Mouse (Mus musculus) liver, embryonic 14.5 days (tissue): ENCODE measurements around the gene B3galt1. TPM values are rescaled to one million over a fixed set of nuclear protein-coding genes. Genes with fewer than 3 reads are reported as not detected.

Experiments used
- ATAC-seq: fragments of 200-750 bp; cut with Nextera tagmentation; 2 replicates; pipeline ENCODE4 v1.8.0; 2017; ENCODE audit warnings: moderate number of reproducible peaks, mild to moderate bottlenecking, moderate library complexity; ENCODE audit not compliant: insufficient read depth
- DNase-seq, 3 experiments: peaks; one replicate each; pipeline ENCODE4 v3.0.0-alpha.2; 2012 to 2013; ENCODE audit warnings: low read depth in 3 of 3, low spot score in 3 of 3
- H3K27ac ChIP-seq: fragments of 300-500 bp; sonication (generic); 2 replicates; pipeline ENCODE4 v1.5.1; 2014; ENCODE audit warnings: moderate library complexity, mild to moderate bottlenecking, control low read depth, inconsistent platforms
- H3K27me3 ChIP-seq: fragments of 300-500 bp; sonication (generic); 2 replicates; pipeline ENCODE4 v1.6.1; 2014; ENCODE audit warnings: mild to moderate bottlenecking, low read length, moderate library complexity; ENCODE audit not compliant: control insufficient read depth, insufficient read depth
- H3K36me3 ChIP-seq: fragments of 300-500 bp; sonication (generic); replicated peaks from 2 replicates; pipeline ENCODE4 v1.6.1; 2014; ENCODE audit warnings: low read depth; ENCODE audit not compliant: control insufficient read depth, insufficient read depth
- H3K4me1 ChIP-seq, 2 experiments: fragments of 200-500 bp in 1 of 2; fragments of 300-500 bp in 1 of 2; sonication (generic) in 1 of 2; replicated peaks; 2 replicates each; pipeline ENCODE4 v1.6.1; 2012 to 2014; ENCODE audit warnings: antibody characterized with exemption in 1 of 2, inconsistent platforms in 1 of 2, low read length in 1 of 2; ENCODE audit not compliant: control insufficient read depth in 2 of 2, insufficient read depth in 2 of 2
- H3K4me2 ChIP-seq: fragments of 300-500 bp; sonication (generic); 2 replicates; pipeline ENCODE4 v1.6.1; 2014; ENCODE audit warnings: low read depth, mild to moderate bottlenecking, control low read depth, moderate library complexity
- H3K4me3 ChIP-seq, 2 experiments: fragments of 200-500 bp in 1 of 2; fragments of 300-500 bp in 1 of 2; sonication (generic) in 1 of 2; 2 replicates each; pipeline ENCODE4 v1.5.1; 2012 to 2014; ENCODE audit warnings: low read depth in 2 of 2, low read length in 2 of 2, mild to moderate bottlenecking in 2 of 2, control low read depth in 1 of 2, inconsistent platforms in 1 of 2, moderate library complexity in 1 of 2; ENCODE audit not compliant: insufficient read depth in 1 of 2
- H3K9ac ChIP-seq: fragments of 300-500 bp; sonication (generic); replicated peaks from 2 replicates; pipeline ENCODE4 v1.6.1; 2014; ENCODE audit warnings: mild to moderate bottlenecking, control low read depth, moderate library complexity
- H3K9me3 ChIP-seq: fragments of 300-500 bp; sonication (generic); 2 replicates; pipeline ENCODE4 v1.6.1; 2016; ENCODE audit warnings: low read length, mixed read lengths; ENCODE audit not compliant: control insufficient read depth
- CTCF ChIP-seq: IDR thresholded peaks from 2 replicates; pipeline ENCODE4 v1.5.1; 2016; ENCODE audit warnings: antibody characterized with exemption, low read depth, control low read depth
- EP300 ChIP-seq: IDR thresholded peaks from 2 replicates; pipeline ENCODE4 v1.6.1; 2016; ENCODE audit warnings: antibody characterized with exemption, low read depth
- WGBS: fragments of 180-500 bp; shearing (Covaris S2); extraction: QIAGEN DNeasy Blood & Tissue Kit; methylation state at CpG from one replicate; pipeline ENCODE4 v1.1.7; 2014; ENCODE audit not compliant: insufficient replicate concordance; 5-methylcytosine and 5-hydroxymethylcytosine counted together
- polyA plus RNA-seq, 2 experiments: library from polyadenylated mRNA; depleted of rRNA in 1 of 2; stranded (reverse) in 1 of 2; unstranded in 1 of 2; fragments of >200 nt; fragmentation: Nextera tagmentation in 1 of 2; extraction: Ambion mirVana in 1 of 2; gene quantifications; 2 replicates each; pipeline versions ENCODE4 v1.2.1 to v1.2.3; 2012 to 2014

B3galt1 gene
- polyA plus RNA-seq, 2 experiments, result 0.03 to 0.23 TPM

DNA sequence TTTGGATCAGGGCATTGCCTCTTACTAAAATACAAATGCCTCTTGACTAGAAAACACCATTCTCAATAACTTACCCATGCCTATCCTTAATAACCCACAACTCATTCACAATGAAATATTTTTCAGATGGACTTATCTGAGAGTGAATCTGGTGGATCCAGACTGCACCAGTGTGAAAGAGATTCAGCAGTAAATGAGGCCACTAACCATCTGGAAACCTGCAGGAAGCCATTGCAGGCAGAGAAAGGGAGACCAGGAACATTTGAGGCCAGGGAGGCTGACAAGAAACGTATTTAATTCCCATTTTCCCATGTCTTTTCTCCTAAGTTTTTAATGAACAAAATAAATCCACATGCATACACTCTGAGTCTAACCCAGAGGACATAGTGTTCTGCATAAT is 437.4 kb downstream of the B3galt1 start:
- no peak for TF ChIP-seq EP300
- TF ChIP-seq CTCF, result no peak
- H3K27me3 ChIP-seq, result no peaks in the 10 kb centered on the region
- H3K4me3 ChIP-seq, result no peak overlapping the region
- no peaks in the 10 kb centered on the region for H3K9me3 ChIP-seq
- no peak for DNase-seq
- WGBS, result 38% methylated on average over 1 of the region's 1 CpGs
- no peak for ATAC-seq
- no peaks in the 10 kb centered on the region for H3K36me3 ChIP-seq
- H3K4me1 ChIP-seq, result no peaks in the 10 kb centered on the region
- no peak overlapping the region for H3K9ac ChIP-seq
- H3K27ac ChIP-seq, result no peak overlapping the region
- no peak overlapping the region for H3K4me2 ChIP-seq

DNA sequence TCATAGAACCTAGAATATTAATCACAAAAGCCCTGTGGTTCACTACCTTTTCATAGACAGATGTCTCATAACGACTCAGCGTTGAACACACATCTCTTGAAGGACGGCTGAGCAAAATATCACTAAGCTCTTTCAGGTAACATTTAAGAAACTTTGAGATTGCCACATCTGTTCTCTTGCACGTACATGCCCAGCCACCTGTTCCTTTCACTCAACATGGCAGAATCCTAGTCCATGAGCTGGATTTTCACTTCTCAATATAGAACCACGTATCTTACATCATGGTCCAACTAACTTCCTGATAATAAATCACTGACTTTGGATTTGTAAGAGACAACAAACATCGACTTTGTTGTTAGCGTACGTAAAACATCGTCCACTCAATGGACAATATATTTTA is 439.5 kb downstream of the B3galt1 start:
- Histone ChIP-seq H3K4me1 (no peaks in the 10 kb centered on the region), H3K9ac (no peak overlapping the region), H3K27ac (no peak overlapping the region), H3K4me2 (no peak overlapping the region), H3K27me3 (no peaks in the 10 kb centered on the region), H3K9me3 (no peaks in the 10 kb centered on the region), H3K36me3 (no peaks in the 10 kb centered on the region), H3K4me3 (no peak overlapping the region)
- no peak for TF ChIP-seq EP300
- TF ChIP-seq CTCF, result no peak
- WGBS, result 78% methylated on average over 9 of the region's 9 CpGs
- no peak for DNase-seq
- ATAC-seq, result no peak

DNA sequence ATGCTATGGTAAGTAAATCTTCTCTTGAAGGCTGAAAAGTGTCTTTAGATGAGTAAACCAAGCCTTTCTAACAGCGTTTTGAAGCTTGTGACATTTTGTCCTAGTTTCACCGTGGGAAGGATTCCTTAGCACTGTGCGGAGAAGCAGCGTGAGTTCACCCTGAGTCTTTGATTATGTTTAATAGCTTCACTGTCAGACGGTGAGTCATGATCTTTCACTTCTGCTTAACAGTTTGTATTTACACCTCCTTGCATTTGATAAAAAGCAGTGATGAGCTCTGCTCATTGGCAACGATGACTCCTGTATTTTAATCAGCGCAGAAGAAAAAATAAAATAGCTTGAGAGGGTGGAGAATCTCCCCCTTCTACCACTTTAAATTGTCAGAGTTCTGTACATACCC is 440.0 kb downstream of the B3galt1 start:
- TF ChIP-seq EP300 (no peak), CTCF (no peak)
- ATAC-seq, result no peak
- WGBS, result 70% methylated on average over 7 of the region's 7 CpGs
- no peak overlapping the region for H3K4me2 ChIP-seq
- no peaks in the 10 kb centered on the region for H3K27me3 ChIP-seq
- no peak overlapping the region for H3K4me3 ChIP-seq
- H3K9ac ChIP-seq, result no peak overlapping the region
- H3K4me1 ChIP-seq, result no peaks in the 10 kb centered on the region
- DNase-seq, result no peak
- no peaks in the 10 kb centered on the region for H3K36me3 ChIP-seq
- H3K9me3 ChIP-seq, result no peaks in the 10 kb centered on the region
- H3K27ac ChIP-seq, result no peak overlapping the region

DNA sequence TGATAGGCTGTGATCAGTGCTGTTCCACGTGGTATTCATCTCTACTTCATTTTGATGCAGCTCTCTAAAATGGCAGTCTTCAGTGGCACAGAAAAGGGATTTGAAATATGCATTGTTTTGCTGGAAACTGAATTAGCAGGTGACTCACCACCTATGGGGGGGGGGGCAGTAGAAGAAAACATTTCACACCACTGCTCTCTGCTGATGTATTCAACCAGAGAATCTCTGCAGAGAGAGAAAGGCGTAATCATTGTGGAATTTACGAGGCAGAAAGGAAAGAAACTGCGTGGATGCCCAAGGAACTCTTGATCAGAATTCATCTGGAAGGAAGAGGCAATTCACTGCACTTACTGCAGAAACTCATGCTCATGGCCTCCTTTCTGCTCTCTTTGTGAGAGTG is 445.7 kb downstream of the B3galt1 start:
- Histone ChIP-seq H3K9ac (no peak overlapping the region), H3K36me3 (no peaks in the 10 kb centered on the region), H3K4me3 (no peak overlapping the region), H3K27ac (no peak overlapping the region), H3K4me1 (no peaks in the 10 kb centered on the region), H3K9me3 (no peaks in the 10 kb centered on the region), H3K27me3 (no peaks in the 10 kb centered on the region), H3K4me2 (no peak overlapping the region)
- TF ChIP-seq EP300, result no peak
- no peak for TF ChIP-seq CTCF
- WGBS, result 62% methylated on average over 4 of the region's 4 CpGs
- no peak for DNase-seq
- no peak for ATAC-seq

DNA sequence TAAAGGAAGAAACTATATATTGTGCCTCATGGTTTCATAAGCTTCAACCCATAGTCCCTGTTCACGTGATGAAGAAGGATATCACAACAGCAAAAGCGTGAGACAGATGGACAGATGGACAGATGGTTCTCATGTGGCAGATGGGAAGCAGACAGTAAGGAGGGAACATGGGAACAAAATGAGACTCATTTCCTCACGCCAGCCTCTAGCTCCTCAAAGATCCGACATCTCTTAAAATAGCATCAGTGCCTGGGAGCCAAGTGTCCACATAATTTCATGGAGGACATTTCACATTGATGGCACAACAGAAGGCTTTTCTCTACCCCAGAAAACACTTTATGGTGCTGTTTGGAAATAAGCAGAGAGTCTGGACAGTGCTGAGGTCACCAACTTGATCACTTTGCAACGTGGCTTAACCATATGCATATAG is 454.6 kb downstream of the B3galt1 start:
- 68% methylated on average over 5 of the region's 5 CpGs for WGBS
- no peaks in the 10 kb centered on the region for H3K9me3 ChIP-seq
- no peaks in the 10 kb centered on the region for H3K4me1 ChIP-seq
- H3K27me3 ChIP-seq, result no peaks in the 10 kb centered on the region
- H3K4me3 ChIP-seq, result no peak overlapping the region
- no peak overlapping the region for H3K9ac ChIP-seq
- ATAC-seq (no peak), DNase-seq (no peak)
- no peaks in the 10 kb centered on the region for H3K36me3 ChIP-seq
- H3K27ac ChIP-seq, result no peak overlapping the region
- TF ChIP-seq EP300, result no peak
- no peak for TF ChIP-seq CTCF
- no peak overlapping the region for H3K4me2 ChIP-seq

DNA sequence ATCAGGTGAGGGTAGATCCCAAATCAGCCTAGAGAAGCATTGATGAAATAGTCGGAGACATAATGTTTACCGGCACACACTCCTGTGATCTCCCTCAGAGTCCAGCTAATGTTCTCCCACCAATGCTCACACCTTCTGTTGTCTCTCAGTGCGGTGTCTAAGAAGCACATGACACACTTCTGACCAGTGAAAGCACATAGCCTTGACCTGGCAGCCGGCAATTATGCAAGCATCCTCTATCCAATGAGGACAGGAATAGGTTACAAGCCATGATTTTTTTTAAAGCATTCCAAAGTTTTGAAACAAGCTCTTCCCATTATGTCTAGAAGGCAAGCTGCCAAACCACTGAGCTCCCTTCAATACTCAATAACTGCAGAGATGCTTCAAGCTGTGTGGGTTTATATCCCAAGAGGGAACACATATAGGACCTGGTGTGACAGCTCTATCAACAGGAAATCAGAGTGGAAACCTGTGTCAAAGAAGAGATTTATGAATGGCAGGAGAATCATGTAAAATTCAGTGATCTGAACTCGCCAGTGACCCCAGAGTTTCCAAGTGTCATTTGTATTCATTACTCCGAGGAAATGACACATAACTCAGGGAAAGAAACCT is 456.0 kb downstream of the B3galt1 start:
- Histone ChIP-seq H3K4me3 (no peak overlapping the region), H3K27ac (no peak overlapping the region), H3K9me3 (no peaks in the 10 kb centered on the region), H3K4me2 (no peak overlapping the region), H3K27me3 (no peaks in the 10 kb centered on the region), H3K36me3 (no peaks in the 10 kb centered on the region), H3K4me1 (no peaks in the 10 kb centered on the region), H3K9ac (no peak overlapping the region)
- ATAC-seq (no peak), DNase-seq (no peak)
- no peak for TF ChIP-seq EP300
- TF ChIP-seq CTCF, result no peak
- WGBS, result 67% methylated on average over 6 of the region's 6 CpGs
